Mouse (Mus musculus) intestine, embryonic 16.5 days (tissue): ENCODE measurements around the gene Naa38. TPM values are rescaled to one million over a fixed set of nuclear protein-coding genes. Genes with fewer than 3 reads are reported as not detected.

Source experiments
- ATAC-seq: fragments of 200-750 bp; cut with Nextera tagmentation; 2 replicates; pipeline ENCODE4 v1.8.0; 2017; ENCODE audit warnings: moderate TSS enrichment, moderate library complexity
- H3K27ac ChIP-seq: fragments of 300-500 bp; sonication (generic); 2 replicates; pipeline ENCODE4 v1.5.1; 2014; ENCODE audit warnings: mild to moderate bottlenecking, low read length
- H3K27me3 ChIP-seq: fragments of 300-500 bp; sonication (generic); replicated peaks from 2 replicates; pipeline ENCODE4 v1.6.1; 2014; ENCODE audit warnings: low read length, control low read depth, mixed read lengths; ENCODE audit not compliant: control insufficient read depth, insufficient read depth
- H3K36me3 ChIP-seq: fragments of 300-500 bp; sonication (generic); 2 replicates; pipeline ENCODE4 v1.6.1; 2014; ENCODE audit warnings: low read length, control low read depth; ENCODE audit not compliant: control insufficient read depth, insufficient read depth
- H3K4me1 ChIP-seq: fragments of 300-500 bp; sonication (generic); 2 replicates; pipeline ENCODE4 v1.6.1; 2014; ENCODE audit warnings: low read length, control low read depth, mixed read lengths; ENCODE audit not compliant: control insufficient read depth, insufficient read depth
- H3K4me2 ChIP-seq: fragments of 300-500 bp; sonication (generic); 2 replicates; pipeline ENCODE4 v1.6.1; 2014; ENCODE audit warnings: low read depth, low read length, control low read depth
- H3K4me3 ChIP-seq: fragments of 300-500 bp; sonication (generic); 2 replicates; pipeline ENCODE4 v1.5.1; 2014; ENCODE audit warnings: mild to moderate bottlenecking, low read length
- H3K9ac ChIP-seq: fragments of 300-500 bp; sonication (generic); 2 replicates; pipeline ENCODE4 v1.6.1; 2014; ENCODE audit warnings: low read depth, low read length
- H3K9me3 ChIP-seq: fragments of 300-500 bp; sonication (generic); 2 replicates; pipeline ENCODE4 v1.6.1; 2016; ENCODE audit warnings: low read length, control low read depth; ENCODE audit not compliant: control insufficient read depth
- WGBS: fragments of 180-500 bp; shearing (Covaris S2); extraction: QIAGEN DNeasy Blood & Tissue Kit; methylation state at CpG from one replicate; pipeline ENCODE4 v1.1.7; 2014; 5-methylcytosine and 5-hydroxymethylcytosine counted together
- polyA plus RNA-seq: library from polyadenylated mRNA; unstranded; fragments of >200 nt; fragmentation: Nextera tagmentation; extraction: Ambion mirVana; gene quantifications from 2 replicates; pipeline ENCODE4 v1.2.1, GENCODE M21; 2015

Gene Naa38
- polyA plus RNA-seq, 1 experiment from 2014 or later = 170 TPM

DNA sequence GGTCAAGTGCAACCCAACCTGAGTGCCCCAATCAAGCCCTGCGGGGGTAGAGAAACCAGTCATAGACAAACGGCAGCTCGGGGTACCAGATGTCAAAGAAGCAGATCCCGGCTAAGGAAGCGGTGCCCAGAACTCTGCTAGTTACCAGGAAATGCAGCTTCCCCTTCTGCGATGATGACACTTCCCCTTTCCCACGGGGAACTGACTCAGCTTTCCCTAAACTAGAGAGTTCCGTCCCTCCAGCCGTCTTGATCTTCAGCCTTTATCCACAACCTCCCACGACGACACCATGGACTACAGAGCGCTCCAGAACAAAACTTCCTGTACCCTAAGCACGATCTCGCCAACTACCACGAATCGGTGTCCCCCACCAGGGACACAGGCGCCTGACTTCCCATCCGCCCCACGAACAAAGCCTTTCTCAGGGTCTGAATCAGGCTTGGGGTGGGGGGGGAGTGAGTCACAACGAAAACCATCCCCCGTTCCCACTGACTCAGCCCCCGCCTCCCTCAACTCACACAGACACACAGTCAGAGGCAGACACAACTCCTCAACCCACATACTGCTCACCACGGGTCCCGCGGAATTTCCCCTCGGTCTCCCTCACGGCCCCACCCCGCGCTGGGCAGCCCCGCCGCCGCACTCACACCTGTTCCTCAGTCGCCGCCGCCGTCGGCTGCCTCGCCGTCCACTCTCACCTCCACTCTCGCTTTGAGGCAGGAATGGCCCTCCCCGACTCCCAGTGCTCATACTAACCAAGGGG lies 15.2 kb downstream of the Naa38 start:
- peak overlapping the region; percentile 87 for H3K4me2 ChIP-seq
- H3K4me3 ChIP-seq = peak overlapping the region; percentile 81
- no peaks in the 10 kb centered on the region for H3K27me3 ChIP-seq
- no peaks in the 10 kb centered on the region for H3K9me3 ChIP-seq
- peak overlapping the region; percentile 89 for H3K9ac ChIP-seq
- H3K4me1 ChIP-seq = peaks cover 52% of the 10 kb centered on the region
- ATAC-seq = no peak; the same call in none of the 2 replicates
- WGBS = under 1% methylated on average over 41 of the region's 41 CpGs
- peak overlapping the region; percentile 99 for H3K27ac ChIP-seq
- peaks cover 20% of the 10 kb centered on the region for H3K36me3 ChIP-seq

DNA sequence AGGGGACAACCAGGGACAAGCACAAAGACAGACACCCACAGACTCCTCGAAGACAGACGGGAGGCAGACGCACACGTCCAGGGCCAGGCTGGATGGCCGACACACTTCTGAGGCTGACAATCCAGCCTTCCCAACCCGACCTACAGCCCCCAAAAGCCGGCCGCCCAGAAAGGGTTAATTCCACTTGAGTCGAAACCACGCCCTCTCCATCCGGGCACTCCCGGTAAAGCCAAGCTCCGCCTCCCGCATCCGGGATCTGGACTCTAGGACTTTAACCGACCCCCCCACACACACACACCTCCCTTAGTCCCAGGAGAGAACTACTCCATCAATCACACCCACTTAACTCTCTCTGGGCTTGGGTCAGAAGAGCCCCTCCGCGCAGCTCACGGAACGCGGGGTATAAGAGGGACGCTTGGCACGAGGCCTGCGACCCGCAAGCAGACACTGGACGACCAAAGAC lies 15.8 kb downstream of the Naa38 start:
- Histone ChIP-seq H3K4me2 (peak overlapping the region; percentile 87), H3K36me3 (peaks cover 14% of the 10 kb centered on the region), H3K4me1 (peaks cover 52% of the 10 kb centered on the region), H3K9ac (peak overlapping the region; percentile 89), H3K27me3 (no peaks in the 10 kb centered on the region), H3K4me3 (peak overlapping the region; percentile 81), H3K9me3 (no peaks in the 10 kb centered on the region), H3K27ac (peak overlapping the region; percentile 99)
- under 1% methylated on average over 26 of the region's 26 CpGs for WGBS
- ATAC-seq = peak; percentile 52

DNA sequence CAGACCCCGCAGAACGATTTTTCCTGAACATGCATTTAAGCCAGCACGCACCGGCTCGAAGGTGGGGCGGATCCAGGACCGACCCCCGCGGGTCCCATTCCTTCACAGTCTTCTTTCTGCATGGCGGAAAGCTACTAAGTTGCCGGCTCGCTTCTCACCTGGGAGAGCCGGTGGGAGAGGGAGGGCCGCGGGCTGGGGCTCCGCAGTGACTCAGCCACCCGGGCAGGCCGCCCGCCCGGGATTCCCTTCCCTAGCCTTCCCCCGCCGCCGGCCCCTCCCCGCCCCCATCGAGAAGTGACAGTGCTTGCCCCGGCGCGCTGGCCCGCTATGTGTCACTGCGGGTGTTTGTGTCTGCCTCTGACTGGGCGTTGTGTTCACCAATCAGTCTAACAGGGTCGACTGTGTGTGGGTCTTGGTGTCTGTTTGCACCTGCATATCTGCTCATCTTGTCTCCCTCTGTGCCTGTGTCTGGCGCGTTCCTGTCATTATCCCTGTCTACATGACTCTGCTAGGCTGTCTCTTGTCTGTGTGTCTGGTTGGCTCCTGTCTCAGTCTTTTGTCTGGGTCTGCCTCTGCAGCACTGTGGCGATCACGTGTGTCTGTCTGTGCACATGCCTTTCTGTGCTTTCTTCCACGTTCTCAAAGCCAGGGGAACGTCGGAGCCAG lies 16.4 kb downstream of the Naa38 start:
- Histone ChIP-seq H3K36me3 (peaks cover 9% of the 10 kb centered on the region; the same call in 1 of the 2 replicates), H3K9ac (peak overlapping the region; percentile 89), H3K4me3 (peak overlapping the region; percentile 81), H3K27me3 (no peaks in the 10 kb centered on the region), H3K4me2 (peak overlapping the region; percentile 87), H3K9me3 (no peaks in the 10 kb centered on the region), H3K27ac (peak overlapping the region; percentile 99), H3K4me1 (peaks cover 56% of the 10 kb centered on the region)
- peak; percentile 12 for ATAC-seq
- under 1% methylated on average over 39 of the region's 39 CpGs for WGBS

DNA sequence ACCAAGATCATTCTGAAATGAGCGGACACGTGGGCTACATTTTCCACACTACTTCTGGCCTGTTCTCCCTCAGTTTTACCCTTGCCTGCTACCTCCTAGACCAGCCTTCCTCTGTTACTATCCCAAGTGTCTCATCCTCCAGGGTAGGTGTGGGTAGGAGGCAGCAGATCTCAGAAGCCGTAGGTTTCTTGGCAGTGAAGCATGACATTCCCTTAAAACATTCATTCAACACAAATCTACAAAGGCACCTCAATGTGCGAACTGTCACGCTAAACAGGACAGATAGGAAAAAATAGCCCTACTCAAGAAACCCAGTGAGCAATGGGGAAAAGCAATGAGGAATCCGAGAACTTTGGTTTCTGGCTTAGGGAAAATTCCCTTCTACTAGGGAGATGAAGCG lies 17.3 kb downstream of the Naa38 start:
- 64% methylated on average over 7 of the region's 7 CpGs for WGBS
- Histone ChIP-seq H3K4me1 (peaks cover 54% of the 10 kb centered on the region), H3K27me3 (no peaks in the 10 kb centered on the region), H3K9ac (peak overlapping the region; percentile 74; the same call in 1 of the 2 replicates), H3K27ac (0 out of 2 replicates have a peak overlapping the region, but pooled peaks have one; percentile 96), H3K4me3 (no peak overlapping the region), H3K36me3 (peaks cover under 1% of the 10 kb centered on the region; the same call in 1 of the 2 replicates), H3K9me3 (no peaks in the 10 kb centered on the region), H3K4me2 (peak overlapping the region; percentile 97)
- no peak for ATAC-seq

DNA sequence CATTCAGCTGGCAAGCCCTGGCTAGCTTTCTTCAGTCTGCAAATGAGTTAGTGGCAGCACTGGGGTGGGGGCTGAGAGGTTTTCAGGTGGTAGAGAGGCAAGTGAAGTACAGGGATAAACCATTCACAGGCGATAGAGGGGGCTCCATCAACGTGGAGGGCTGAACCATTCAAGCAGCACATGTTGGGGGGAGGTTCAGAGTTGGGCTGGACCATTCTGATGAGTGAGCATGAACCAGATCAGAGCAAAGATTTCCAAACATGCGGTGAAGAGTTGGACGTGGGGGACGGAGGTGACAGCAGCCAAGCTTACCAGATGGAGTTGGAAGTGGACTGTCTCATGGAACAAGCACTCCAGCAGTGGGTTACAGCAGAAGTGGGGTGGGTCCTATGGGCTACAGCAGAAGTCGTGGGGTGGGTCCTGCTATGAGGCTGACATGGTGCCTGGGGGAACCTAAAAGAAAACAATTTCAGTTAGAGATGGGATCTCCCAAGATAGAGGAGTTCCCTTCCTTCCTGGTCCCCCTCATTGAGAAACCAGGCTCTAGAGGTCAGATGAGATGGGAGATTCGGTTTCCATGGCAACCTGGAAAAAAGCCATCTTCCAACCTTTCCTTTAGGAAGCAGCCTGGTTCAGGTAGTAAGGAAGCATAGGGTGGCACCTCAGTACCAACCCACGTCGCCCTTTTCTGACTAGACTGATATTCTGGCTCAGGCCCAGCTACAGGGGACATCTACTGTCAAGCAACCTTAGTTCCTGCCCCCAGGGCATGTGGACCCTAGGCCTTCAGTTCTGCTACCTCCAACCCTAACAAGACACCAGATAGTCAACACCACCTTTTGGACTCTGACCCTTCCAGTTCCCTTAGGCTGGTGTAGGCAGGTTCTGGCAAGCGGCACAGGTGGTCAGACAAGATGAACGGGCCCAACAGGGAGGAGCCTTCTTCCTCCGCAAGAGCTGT lies 18.2 kb downstream of the Naa38 start, which contains the start of gene Kdm6b:
Gene Kdm6b, minus strand, starts transcription at position 455 of the 961 bp plus-strand sequence.
- no peaks in the 10 kb centered on the region for H3K36me3 ChIP-seq
- ATAC-seq = no peak
- H3K4me3 ChIP-seq = peak within 1 kb of the TSS; percentile 65
- H3K4me1 ChIP-seq = peaks cover 47% of the 10 kb centered on the region
- no peaks in the 10 kb centered on the region for H3K27me3 ChIP-seq
- 33% methylated on average over 12 of the region's 12 CpGs for WGBS
- peak within 1 kb of the TSS; percentile 97 for H3K4me2 ChIP-seq
- no peaks in the 10 kb centered on the region for H3K9me3 ChIP-seq
- H3K27ac ChIP-seq = peak within 1 kb of the TSS; percentile 96
- peak within 1 kb of the TSS; percentile 74 for H3K9ac ChIP-seq

DNA sequence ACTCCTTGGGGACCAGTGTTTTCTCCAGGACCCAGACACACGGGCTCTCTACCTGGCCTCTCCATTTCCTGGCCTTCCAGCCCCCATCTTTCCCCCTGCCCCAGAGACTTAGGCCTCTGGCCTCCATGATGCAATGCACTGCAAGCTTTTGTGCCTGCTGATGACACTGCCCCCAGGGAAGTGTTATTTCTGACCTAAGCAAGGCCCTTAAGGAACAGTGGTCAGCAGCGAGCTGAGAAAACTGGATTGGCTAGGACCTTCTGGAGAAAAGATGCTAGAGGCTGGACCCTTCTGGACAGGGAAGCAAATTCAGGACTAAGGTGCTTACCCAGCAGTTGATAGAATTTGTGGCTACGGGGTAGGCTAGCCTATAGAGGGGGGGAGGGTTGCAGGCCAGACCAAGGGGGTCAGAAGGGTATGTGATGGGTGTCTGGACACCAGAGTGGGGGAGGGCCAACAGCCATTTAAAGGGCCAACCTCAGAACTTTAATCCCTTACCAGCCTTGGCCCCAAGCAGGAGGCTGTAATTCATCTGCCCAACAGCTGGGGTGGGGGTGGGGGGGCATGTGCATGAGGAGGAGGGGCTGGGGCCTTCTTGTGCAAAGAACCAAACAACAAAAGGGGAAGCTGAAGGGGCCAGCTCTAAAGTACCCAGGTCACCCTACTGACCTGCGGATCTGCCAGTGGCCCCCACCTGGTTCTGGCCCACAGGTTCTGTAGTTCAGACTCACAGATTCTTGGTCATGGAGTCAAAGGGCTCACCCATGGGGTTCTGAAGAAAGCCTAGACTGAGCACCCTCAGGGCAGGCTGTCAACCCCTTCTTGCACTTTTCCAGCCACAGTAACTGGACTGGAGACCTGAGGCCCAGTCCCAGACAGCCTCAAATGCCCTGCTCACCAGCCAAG lies 19.4 kb downstream of the Naa38 start:
- peak overlapping the region; percentile 65 for H3K4me3 ChIP-seq
- peak overlapping the region; percentile 96 for H3K27ac ChIP-seq
- no peaks in the 10 kb centered on the region for H3K9me3 ChIP-seq
- no peaks in the 10 kb centered on the region for H3K27me3 ChIP-seq
- peaks cover 47% of the 10 kb centered on the region for H3K4me1 ChIP-seq
- peak overlapping the region; percentile 97 for H3K4me2 ChIP-seq
- no peaks in the 10 kb centered on the region for H3K36me3 ChIP-seq
- ATAC-seq = no peak
- 8% methylated on average over 4 of the region's 4 CpGs for WGBS
- H3K9ac ChIP-seq = peak overlapping the region; percentile 74

DNA sequence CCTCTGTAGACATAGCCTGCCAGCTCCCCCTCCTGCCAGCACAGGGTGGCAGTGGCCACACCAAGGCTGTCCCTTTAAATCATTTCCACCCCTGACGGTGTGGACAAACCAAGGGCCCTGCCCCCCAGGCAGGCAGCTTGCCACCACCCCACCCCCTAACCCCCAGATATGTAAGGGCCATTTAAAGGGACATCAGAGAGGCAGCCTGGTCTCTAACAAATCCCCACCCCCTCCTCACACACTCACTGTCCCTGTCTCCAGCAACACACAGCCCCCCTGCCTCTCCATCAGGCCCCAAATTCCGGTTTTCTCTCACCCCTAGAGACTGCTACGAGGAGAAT lies 20.0 kb downstream of the Naa38 start:
- peak overlapping the region; percentile 97 for H3K4me2 ChIP-seq
- no peaks in the 10 kb centered on the region for H3K36me3 ChIP-seq
- ATAC-seq = no peak
- H3K27me3 ChIP-seq = no peaks in the 10 kb centered on the region
- peak overlapping the region; percentile 74 for H3K9ac ChIP-seq
- peak overlapping the region; percentile 65 for H3K4me3 ChIP-seq
- H3K27ac ChIP-seq = peak overlapping the region; percentile 96
- no peaks in the 10 kb centered on the region for H3K9me3 ChIP-seq
- peaks cover 49% of the 10 kb centered on the region for H3K4me1 ChIP-seq
- WGBS = 0% methylated on average over 3 of the region's 3 CpGs

DNA sequence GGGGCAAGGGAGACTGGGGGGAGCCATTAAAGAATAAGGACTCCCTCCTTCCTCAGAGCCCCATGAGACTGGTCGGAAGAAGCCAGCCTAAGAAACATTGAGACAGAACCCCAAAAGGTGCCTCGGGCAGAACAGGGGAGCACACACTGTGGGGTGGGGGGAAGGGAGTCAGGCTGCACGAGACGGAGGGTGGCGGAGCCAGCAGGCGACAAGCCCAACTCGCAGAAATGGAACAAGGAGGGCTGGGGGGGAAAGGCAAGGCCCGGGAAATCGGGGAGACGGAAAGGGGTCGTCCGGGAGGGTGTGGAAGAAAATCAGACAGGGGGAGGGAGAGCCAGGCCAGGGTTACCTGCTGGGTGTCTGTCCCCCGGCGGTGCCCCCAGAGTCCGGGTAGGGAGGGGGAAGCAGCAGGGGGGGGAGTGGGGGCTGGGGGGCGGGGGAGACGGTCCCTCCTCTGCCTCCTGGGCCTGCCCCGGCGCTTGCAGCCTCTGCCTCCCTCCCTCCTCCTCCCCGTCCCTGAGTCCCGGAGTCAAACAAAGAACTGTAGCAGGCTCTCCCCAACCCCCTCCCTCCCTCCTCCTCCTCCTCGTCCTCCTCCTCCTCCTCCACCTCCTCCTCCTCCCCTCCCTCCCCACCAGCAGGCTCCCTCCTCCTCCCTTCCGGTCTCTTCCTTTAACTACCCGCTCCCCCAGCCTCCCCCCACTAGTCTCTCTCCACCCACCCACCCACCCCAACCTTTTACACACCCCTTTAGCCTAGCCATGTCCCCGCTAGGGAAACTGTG lies 20.6 kb downstream of the Naa38 start:
- H3K36me3 ChIP-seq = no peaks in the 10 kb centered on the region
- under 1% methylated on average over 17 of the region's 25 CpGs for WGBS
- peak overlapping the region; percentile 98 for H3K27ac ChIP-seq
- peak overlapping the region; percentile 65 for H3K4me3 ChIP-seq
- peaks cover 50% of the 10 kb centered on the region for H3K4me1 ChIP-seq
- peak overlapping the region; percentile 97 for H3K4me2 ChIP-seq
- H3K27me3 ChIP-seq = no peaks in the 10 kb centered on the region; the same call in 1 of the 2 replicates
- no peaks in the 10 kb centered on the region for H3K9me3 ChIP-seq
- H3K9ac ChIP-seq = peak overlapping the region; percentile 75
- no peak for ATAC-seq
